Mouse (Mus musculus) v-Abl transformed pro-B cells (cell line): Measurements from ENCODE around the gene Mtcl1.

Experiments
- in situ Hi-C, 2 experiments: fragments of 400-800 bp; cut with MboI; formaldehyde crosslinking; loops; one replicate each; pipeline ENCODE4 v1.15.1; 2025; ENCODE audit not compliant: unreplicated experiment in 2 of 2

Mtcl1 gene

DNA sequence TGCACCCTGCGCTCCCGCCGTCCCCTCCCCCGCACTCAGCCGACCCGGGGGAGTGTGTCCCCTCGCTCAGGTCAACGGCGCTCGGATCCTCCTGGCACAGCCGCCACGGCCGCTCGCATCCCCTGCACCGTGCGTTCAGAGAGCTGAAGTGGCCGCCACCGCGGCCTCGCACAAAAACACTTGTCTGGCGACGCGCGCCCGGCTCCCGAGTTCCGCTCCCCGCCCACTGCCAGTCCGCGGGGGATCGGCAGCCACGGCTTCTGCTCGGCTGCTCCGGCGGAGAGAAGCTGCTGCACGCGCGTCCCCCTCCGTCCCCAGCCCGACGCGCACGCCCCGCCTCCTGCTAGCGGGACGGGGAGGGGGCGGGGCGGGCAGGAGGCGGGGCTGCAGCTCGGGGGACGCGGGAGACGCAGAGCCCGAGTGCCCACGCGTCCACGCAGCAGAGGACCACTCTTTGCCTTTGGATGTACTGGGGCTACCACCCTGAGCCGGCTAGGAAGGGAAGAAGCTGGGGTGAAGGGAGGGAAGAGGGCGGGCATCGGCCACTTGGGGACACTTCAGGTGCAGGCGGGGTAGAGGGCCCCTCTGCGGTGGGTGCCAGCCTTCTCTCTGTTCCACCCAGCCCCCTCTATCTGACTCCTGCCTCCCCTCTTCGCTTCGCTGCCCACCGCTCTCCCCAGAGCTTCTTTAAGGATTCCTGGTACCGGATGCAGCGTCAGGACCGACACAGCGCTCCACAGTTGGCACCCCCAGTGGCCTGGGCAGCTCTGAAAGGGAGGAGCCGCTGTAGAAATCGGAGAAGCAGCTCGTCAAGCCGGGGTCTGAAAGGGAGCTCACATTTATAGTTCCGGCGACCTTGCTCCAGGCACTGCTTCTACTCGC lies at the start of gene Mtcl1:
Mtcl1 (minus strand) TSS at position 291 of the 882 bp plus-strand sequence.
- in situ Hi-C loops: no loop called here

DNA sequence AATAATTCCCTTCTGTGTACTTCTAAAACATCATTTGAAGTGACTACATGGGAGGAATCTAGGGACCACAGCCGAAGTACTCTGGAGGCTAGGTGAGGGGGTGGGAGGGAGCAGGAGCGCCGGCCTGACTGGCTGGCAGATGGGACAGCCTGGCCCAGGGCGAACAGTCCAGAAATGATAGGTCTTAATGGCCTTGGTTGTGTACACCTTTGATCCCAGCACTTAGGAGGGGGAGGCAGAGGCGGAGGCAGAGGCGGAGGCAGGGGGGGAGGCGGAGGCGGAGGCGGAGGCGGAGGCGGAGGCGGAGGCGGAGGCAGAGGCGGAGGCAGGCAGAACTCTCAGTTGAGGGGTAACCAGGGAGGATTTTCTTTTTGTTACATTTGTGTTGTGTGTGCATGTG lies 49.0 kb upstream of the Mtcl1 start:
- in situ Hi-C loops: loop anchor here (25.0 kb wide), 3 partner anchors 536 to 936 kb away; partner anchors contain the start of gene Twsg1 (in 1 of the 2)

DNA sequence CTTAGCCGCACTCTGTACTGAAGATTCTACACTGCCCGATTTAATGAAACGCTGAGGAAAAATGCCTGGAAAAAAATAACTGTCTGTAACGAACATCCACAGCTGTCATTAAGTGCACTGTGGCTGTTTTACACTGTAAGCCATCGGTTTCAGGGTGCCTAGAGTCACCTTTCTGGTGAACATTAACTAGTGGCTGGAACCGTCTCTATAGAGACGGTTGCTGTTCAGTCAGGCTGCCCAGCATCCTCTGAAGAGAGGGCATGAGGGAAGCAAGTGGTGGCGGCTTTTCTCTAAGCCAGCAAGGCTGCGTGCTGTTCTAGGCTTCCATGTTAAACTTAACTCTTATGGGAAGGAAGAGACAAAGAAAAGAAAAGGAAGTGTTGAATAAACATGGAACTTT lies 47.0 kb upstream of the Mtcl1 start:
- in situ Hi-C loops: loop anchor here (25.0 kb wide), 3 partner anchors 534 to 934 kb away; partner anchors contain the start of gene Twsg1 (in 1 of the 2)

- in situ Hi-C loops: loop anchor here (5.0 to 25.0 kb wide), 4 partner anchors 253 to 928 kb away; partner anchors contain the start of gene Twsg1 (in 1 of the 2)
Observed at GRCm38 (mm10) chr17:66490022-66490601, 40.6 kb upstream of the Mtcl1 start.

DNA sequence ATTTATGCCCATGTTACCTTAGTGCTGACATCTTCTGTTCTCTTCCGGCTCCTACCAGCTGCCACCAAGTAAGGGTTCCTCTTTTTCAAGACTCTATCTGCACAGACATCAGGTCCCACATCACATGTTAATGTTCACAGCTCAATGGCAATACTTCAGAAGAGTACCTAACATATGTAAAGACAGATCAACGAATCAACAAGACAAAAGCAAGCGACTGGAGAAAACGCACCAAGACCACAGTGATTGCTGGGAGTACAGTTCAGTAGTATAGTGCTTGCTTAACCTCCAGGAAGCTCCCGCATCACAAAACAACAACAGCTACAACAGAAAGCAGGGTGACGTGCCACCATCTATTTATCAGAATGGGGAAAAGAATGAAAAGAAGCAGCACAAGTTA lies 37.0 kb upstream of the Mtcl1 start:
- in situ Hi-C loops: loop anchor here (5.0 to 25.0 kb wide), 5 partner anchors 252 to 924 kb away; partner anchors contain the start of gene Twsg1 (in 1 of the 2)

DNA sequence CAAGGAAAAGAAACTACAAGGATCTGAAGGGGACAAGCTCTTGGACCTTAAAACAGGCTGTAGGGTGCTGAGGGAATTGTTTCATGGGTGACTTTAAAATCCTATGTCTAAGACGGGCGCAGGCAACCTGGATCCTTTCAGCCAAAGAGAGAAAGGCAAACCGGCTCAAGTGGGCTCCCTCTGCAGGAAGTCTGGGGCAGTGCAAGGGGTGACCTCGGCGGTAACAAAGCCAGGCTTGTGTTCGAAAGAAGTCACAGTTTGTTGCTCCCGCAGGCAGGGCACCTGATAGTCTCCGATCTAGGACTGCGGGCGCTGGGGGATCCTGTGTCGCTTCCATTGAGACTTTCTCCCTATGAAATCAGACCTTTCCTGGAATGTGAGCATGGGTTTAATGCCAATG lies 36.2 kb upstream of the Mtcl1 start:
- in situ Hi-C loops: loop anchor here (5.0 to 25.0 kb wide), 5 partner anchors 251 to 923 kb away; partner anchors contain the start of gene Twsg1 (in 1 of the 2)

GRCm38 (mm10) chr17:66484965-66485364 lies 35.4 kb upstream of the Mtcl1 start:
- in situ Hi-C loops: loop anchor here (5.0 to 25.0 kb wide), 5 partner anchors 250 to 923 kb away; partner anchors contain the start of gene Twsg1 (in 1 of the 2)

DNA sequence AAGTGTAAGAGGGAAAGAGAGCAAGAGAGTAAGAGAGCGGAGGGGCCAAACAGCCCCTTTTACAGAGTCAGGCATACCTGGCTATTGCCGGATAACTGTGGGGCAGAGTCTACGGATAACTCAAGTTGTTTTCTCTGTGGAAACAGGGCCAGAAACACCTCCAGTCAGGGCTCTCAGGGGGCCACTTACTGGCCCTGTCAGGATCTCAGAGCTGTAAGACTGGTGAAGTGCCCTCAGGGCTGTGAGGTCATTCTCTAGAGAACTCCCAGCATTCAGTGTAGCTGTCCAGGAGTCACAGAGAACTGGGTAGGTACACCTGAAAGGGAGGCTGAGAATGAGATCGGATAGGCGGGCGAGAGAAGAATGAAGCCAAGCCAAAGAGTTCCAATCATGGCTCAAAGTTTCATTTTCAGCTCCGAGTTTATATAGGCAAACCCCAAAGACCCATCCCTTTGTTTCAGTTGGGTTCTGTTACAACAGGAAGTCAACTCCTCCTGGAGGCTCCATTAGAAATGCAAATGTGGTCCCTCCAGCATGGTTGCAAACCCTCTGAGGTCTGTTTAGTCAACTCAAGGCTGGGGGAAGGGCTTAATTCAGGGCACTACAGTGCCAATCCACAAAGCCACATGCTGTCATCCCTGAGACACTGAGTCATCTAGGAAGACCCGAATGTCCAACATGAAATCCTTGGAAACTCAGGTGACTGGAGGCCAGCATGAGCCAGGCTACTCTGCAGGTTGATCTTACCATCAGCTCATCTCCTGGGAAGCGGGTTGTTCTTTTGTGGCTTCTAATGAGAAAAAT lies 34.3 kb upstream of the Mtcl1 start:
- in situ Hi-C loops: loop anchor here (10.0 to 25.0 kb wide), 4 partner anchors 249 to 922 kb away; partner anchors contain the start of gene Twsg1 (in 1 of the 2)

DNA sequence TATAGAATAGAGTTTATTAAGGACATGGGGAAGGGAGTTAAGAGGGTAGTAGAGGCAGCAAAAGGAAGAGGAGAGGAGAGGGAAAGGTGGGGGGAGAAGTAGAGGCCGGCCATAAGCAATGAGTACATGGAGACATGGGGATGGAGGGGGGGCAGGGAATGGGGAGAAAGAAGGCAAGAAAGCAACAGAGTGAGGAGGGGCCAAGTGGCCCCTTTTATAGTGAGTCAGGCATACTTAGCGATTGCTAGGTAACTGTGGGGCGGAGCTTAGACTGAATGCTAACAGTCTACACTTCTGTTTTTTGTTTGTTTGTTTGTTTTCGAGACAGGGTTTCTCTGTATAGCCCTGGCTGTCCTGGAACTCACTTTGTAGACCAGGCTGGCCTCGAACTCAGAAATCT lies 31.7 kb upstream of the Mtcl1 start:
- in situ Hi-C loops: loop anchor here (10.0 to 25.0 kb wide), 4 partner anchors 246 to 919 kb away; partner anchors contain the start of gene Twsg1 (in 1 of the 2)

DNA sequence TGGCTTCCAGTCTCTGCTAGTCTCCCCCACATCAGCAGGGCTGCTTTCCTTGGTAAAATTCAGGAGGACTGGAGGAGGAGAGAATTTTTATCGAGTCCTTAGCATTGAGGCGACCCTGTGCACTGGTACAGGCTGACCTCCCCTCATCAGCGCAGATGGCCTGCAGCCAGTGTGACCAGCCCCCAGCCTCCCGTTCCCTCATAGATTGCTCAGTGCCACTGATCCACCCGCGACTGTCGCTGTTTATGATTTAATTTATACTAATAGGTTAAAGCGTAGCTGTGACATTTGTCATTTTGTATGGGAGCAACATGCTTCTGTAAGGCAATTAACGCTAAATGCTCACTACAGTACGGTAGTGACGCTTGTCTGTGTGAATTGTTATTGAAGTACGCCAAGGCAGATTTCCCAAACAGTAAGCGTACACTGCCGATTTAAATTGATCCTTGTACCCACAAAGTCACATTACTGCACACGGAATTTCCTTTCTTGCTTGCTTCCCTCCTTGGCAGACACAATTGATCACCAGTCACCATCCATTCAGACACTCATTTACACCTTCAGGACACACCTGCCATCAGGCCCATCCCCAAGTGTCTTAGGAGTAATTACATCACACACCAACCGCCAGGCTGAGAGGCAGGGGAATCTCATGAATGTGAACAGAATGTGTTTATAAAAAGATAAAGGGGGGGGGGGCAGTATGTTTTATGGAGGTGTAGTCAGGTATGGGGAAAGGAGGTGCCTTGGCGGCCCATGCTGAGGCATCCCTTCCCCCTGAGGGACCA lies 31.1 kb upstream of the Mtcl1 start:
- in situ Hi-C loops: loop anchor here (10.0 to 25.0 kb wide), 4 partner anchors 246 to 918 kb away; partner anchors contain the start of gene Twsg1 (in 1 of the 2)

GRCm38 (mm10) chr17:66479813-66480490 lies 30.4 kb upstream of the Mtcl1 start:
- in situ Hi-C loops: loop anchor here (10.0 to 25.0 kb wide), 4 partner anchors 245 to 918 kb away; partner anchors contain the start of gene Twsg1 (in 1 of the 2)

DNA sequence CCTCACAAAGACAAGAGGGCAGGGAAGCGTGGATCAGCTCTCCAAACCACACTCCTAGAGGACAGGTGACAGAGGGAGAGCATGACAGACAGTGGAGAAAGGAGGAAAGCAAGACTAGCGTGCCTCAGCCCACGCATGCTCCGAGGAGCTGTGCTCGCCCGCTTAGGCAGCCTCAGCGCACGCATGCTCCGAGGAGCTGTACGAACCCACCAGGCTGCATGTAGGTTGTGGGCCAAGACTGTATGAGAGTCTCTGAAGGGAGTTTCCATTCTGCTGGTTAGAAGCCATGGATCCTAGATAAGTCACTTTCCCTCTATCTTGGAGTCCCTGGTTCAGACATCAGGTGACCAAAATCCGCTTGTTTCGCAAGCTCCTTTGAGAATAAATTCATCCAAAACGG lies 29.8 kb upstream of the Mtcl1 start:
- in situ Hi-C loops: loop anchor here (25.0 kb wide), 3 partner anchors 517 to 917 kb away; partner anchors contain the start of gene Twsg1 (in 1 of the 2)

DNA sequence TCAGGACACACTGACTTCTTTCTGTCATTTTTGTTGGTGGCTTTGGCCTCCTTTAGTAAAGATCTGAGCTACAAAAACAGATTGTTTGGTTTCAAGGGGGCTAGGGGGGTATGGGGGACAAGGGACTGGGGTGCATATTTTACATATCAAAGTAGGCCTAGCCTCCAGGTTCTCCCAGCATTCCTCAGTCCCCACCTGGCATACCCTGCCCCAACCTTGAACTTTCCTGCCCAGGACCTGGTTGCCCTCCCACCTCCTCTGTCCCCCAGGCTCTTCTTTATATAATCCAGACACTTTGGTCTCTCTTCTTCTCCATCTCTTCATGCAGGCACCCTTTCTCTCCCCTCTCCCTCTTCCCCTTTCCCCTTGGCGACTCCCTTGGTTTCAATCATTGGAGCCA lies 23.7 kb upstream of the Mtcl1 start:
- in situ Hi-C loops: no loop called here

GRCm38 (mm10) chr17:66471775-66472174 lies 22.2 kb upstream of the Mtcl1 start:
- in situ Hi-C loops: no loop called here

DNA sequence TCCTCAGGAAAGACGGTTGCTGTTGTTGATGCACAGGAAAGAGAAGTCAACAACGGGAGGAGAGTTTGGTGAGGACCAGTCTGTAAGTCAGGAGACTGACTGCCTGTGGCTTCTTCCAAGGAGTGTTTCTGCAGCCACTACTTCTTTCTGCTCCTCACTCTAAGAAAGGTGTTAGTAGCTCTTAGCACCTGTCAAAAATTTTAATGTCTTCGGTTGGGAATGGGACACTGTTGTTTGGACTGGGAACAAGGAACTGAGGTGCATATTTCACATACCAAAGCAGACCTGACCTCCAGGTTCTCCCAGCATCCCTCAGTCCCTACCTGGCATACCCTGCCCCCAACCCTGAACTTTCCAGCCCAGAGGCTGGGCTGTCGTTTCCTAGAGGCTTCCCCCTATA lies 21.7 kb upstream of the Mtcl1 start:
- in situ Hi-C loops: no loop called here

DNA sequence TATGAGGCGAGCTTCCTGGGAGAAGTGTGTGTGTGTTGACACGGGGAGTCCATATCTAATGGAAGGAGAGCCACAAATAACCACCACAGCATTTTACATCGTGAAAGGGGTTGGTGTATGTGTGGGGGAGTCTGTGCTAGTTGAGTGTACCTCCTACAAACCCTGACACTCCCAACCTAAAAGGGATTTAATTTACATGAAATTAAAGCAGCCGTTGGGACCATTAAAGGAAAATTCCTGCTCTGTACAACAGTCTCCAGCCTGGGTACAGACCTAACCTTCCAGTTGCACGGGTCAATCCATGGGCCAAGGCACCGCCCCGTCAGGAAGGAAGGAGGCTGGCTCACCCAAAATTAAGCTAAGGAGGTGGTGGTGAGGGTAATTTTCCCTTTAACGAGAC lies 20.5 kb upstream of the Mtcl1 start:
- in situ Hi-C loops: no loop called here

GRCm38 (mm10) chr17:66457278-66457677 lies 7.7 kb upstream of the Mtcl1 start:
- in situ Hi-C loops: loop anchor here (5.0 kb wide), 1 partner anchor 220 kb away; no protein-coding TSS in a partner anchor

DNA sequence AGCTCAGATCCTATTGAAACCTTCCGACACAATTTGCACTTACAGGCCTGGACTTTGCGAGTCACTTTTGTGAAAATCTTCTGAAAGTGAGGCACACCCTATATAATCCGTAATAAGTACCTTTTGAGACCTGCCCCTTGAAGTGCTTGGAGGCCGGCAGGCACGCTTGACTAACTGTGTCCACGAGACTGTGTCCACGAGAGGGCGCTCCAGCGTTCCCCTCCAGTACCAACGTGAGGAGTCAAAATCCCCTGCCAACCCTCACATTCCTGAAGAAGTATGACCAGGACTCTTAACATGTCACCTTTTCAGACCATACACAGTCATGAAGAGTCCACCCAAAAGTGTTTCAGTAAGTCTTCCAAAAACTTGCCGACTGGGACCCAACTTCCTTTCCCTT lies 1.6 kb upstream of the Mtcl1 start:
- in situ Hi-C loops: no loop called here
